Mouse (Mus musculus) left cerebral cortex, adult 9 months (tissue): Measurements from ENCODE around the gene Il5.
"Not testable (repeated sequence)": the region's sequence is repeated elsewhere in the genome, so short reads cannot be mapped to it uniquely, and the experiment has no call there.

Experiments
- DNase-seq, 2 experiments: peaks; one replicate each; pipeline ENCODE4 v3.0.0; 2022; ENCODE audit warnings: low spot score in 2 of 2

Gene Il5

GRCm38 (mm10) chr11:53742353-53742752, 21.8 kb downstream of the Il5 start:
- DNase-seq, result no peak

- no peak for DNase-seq
Measured at GRCm38 (mm10) chr11:53745260-53745659, 24.7 kb downstream of the Il5 start.

GRCm38 (mm10) chr11:53747985-53748384, 27.4 kb downstream of the Il5 start:
- no peak for DNase-seq

- no peak for DNase-seq
Measured at GRCm38 (mm10) chr11:53748614-53749013, 28.0 kb downstream of the Il5 start.

- DNase-seq, result no peak
Measured at GRCm38 (mm10) chr11:53749306-53749705, 28.7 kb downstream of the Il5 start.

GRCm38 (mm10) chr11:53749716-53750352, 29.2 kb downstream of the Il5 start:
- no peak for DNase-seq

- DNase-seq, result no peak
Measured at GRCm38 (mm10) chr11:53755011-53755595, 34.5 kb downstream of the Il5 start.

GRCm38 (mm10) chr11:53757612-53758011, 37.0 kb downstream of the Il5 start:
- no peak for DNase-seq

- DNase-seq, result not testable (repeated sequence)
Measured at GRCm38 (mm10) chr11:53758033-53758432, 37.4 kb downstream of the Il5 start.

- no peak for DNase-seq
Measured at GRCm38 (mm10) chr11:53758791-53759351, 38.3 kb downstream of the Il5 start.

GRCm38 (mm10) chr11:53759545-53760406, 39.2 kb downstream of the Il5 start:
- DNase-seq, result no peak

GRCm38 (mm10) chr11:53761284-53761683, 40.7 kb downstream of the Il5 start:
- DNase-seq, result no peak

- DNase-seq, result no peak
Measured at GRCm38 (mm10) chr11:53761822-53762221, 41.2 kb downstream of the Il5 start.

GRCm38 (mm10) chr11:53762426-53762825, 41.8 kb downstream of the Il5 start:
- no peak for DNase-seq

GRCm38 (mm10) chr11:53762827-53763495, 42.4 kb downstream of the Il5 start:
- DNase-seq, result peak in 1 of 2 experiments; percentile 39

GRCm38 (mm10) chr11:53763496-53764140, 43.0 kb downstream of the Il5 start:
- DNase-seq, result peak; percentile 45 to 77

GRCm38 (mm10) chr11:53764581-53764980, 44.0 kb downstream of the Il5 start:
- DNase-seq, result no peak

- no peak for DNase-seq
Measured at GRCm38 (mm10) chr11:53768422-53769184, 48.0 kb downstream of the Il5 start.

GRCm38 (mm10) chr11:53769185-53769576, 48.6 kb downstream of the Il5 start:
- DNase-seq, result no peak

- DNase-seq, result peak; percentile 54 to 88
Measured at GRCm38 (mm10) chr11:53769760-53770124, 49.1 kb downstream of the Il5 start, which contains the start of gene Irf1. Gene Irf1, plus strand, starts transcription at chr11:53770014.
